Mouse (Mus musculus): ENCODE results near the gene Cops6. TPM values are rescaled to one million over a fixed set of nuclear protein-coding genes. Genes with fewer than 3 reads are reported as not detected.

The Cops6 gene
- polyA plus RNA-seq, 1 experiment, result 186 TPM

GRCm38 (mm10) chr5:138165594-138165993, 4.7 kb downstream of the Cops6 start:
- TF ChIP-seq MYOD1 (IDR thresholded peaks at IDR 0.05; ENCODE audit: control insufficient read depth in 1 of 3, insufficient read length in 2 of 3, low read depth in 2 of 3), result no peak
- TF ChIP-seq MYOG (IDR thresholded peaks at IDR 0.05; ENCODE audit: control insufficient read depth in 1 of 3, insufficient read depth in 1 of 3, insufficient read length in 2 of 3, low read depth in 2 of 3), result no peak
- no peak for TF ChIP-seq USF1 (IDR thresholded peaks at IDR 0.05; ENCODE audit: low read depth)
- TF ChIP-seq MAX (IDR thresholded peaks at IDR 0.05; ENCODE audit: low read depth), result no peak
- TF ChIP-seq TCF12 (IDR thresholded peaks at IDR 0.05; ENCODE audit: insufficient read depth, poor library complexity, severe bottlenecking), result no peak
- no peak for TF ChIP-seq REST (IDR thresholded peaks at IDR 0.05; ENCODE audit: insufficient read depth, insufficient read length)
- peak; percentile 48 for TF ChIP-seq POLR2AphosphoS2 (IDR thresholded peaks at IDR 0.05; ENCODE audit: insufficient read length, low read depth)
- peak; percentile 19 for TF ChIP-seq POLR2A (IDR thresholded peaks at IDR 0.05; ENCODE audit: insufficient read length, low read depth)
- Histone ChIP-seq H3K27me3 (ENCODE audit: control insufficient read depth, insufficient read depth, insufficient read length) (no peaks in the 10 kb centered on the region), H3K36me3 (ENCODE audit: control insufficient read depth, insufficient read depth) (peaks cover 30% of the 10 kb centered on the region), H3ac (ENCODE audit: control insufficient read depth, insufficient read length) (no peak overlapping the region), H3K4me2 (ENCODE audit: low read depth) (no peak overlapping the region), H3K79me2 (ENCODE audit: control insufficient read depth, insufficient read depth) (peaks cover 35% of the 10 kb centered on the region), H3K4me3 (no peak overlapping the region)

- Histone ChIP-seq H3K27me3 (ENCODE audit: control insufficient read depth, insufficient read depth, insufficient read length) (no peaks in the 10 kb centered on the region), H3K79me2 (ENCODE audit: control insufficient read depth, insufficient read depth) (peaks cover 19% of the 10 kb centered on the region), H3K36me3 (ENCODE audit: control insufficient read depth, insufficient read depth) (peaks cover 18% of the 10 kb centered on the region), H3K4me3 (peak overlapping the region; percentile 92), H3K4me2 (ENCODE audit: low read depth) (peak overlapping the region; percentile 94), H3ac (ENCODE audit: control insufficient read depth, insufficient read length) (peak overlapping the region; percentile 34)
- TF ChIP-seq MAX (IDR thresholded peaks at IDR 0.05; ENCODE audit: low read depth) (peak; percentile 96), POLR2AphosphoS2 (IDR thresholded peaks at IDR 0.05; ENCODE audit: insufficient read length, low read depth) (peak; percentile 54), REST (IDR thresholded peaks at IDR 0.05; ENCODE audit: insufficient read depth, insufficient read length) (no peak), POLR2A (IDR thresholded peaks at IDR 0.05; ENCODE audit: insufficient read length, low read depth) (peak; percentile 57), SRF (IDR thresholded peaks at IDR 0.05; ENCODE audit: control insufficient read depth, insufficient read length, low read depth) (peak; percentile 59), E2F4 (IDR thresholded peaks at IDR 0.05; ENCODE audit: insufficient read depth) (peak; percentile 66), TCF12 (IDR thresholded peaks at IDR 0.05; ENCODE audit: insufficient read depth, poor library complexity, severe bottlenecking) (no peak), MYOG (IDR thresholded peaks at IDR 0.05; ENCODE audit: control insufficient read depth in 1 of 3, insufficient read depth in 1 of 3, insufficient read length in 2 of 3, low read depth in 2 of 3) (peak in 1 of 3 experiments; percentile 33), CEBPB (IDR thresholded peaks at IDR 0.05; ENCODE audit: insufficient read depth, poor library complexity, severe bottlenecking) (no peak), MYOD1 (IDR thresholded peaks at IDR 0.05; ENCODE audit: control insufficient read depth in 1 of 3, insufficient read length in 2 of 3, low read depth in 2 of 3) (peak in 1 of 3 experiments; percentile 20), TCF3 (IDR thresholded peaks at IDR 0.05; ENCODE audit: insufficient read length, low read depth) (no peak), USF1 (IDR thresholded peaks at IDR 0.05; ENCODE audit: low read depth) (peak; percentile 24)
Measured at GRCm38 (mm10) chr5:138170936-138171561, 10.2 kb downstream of the Cops6 start.

DNA sequence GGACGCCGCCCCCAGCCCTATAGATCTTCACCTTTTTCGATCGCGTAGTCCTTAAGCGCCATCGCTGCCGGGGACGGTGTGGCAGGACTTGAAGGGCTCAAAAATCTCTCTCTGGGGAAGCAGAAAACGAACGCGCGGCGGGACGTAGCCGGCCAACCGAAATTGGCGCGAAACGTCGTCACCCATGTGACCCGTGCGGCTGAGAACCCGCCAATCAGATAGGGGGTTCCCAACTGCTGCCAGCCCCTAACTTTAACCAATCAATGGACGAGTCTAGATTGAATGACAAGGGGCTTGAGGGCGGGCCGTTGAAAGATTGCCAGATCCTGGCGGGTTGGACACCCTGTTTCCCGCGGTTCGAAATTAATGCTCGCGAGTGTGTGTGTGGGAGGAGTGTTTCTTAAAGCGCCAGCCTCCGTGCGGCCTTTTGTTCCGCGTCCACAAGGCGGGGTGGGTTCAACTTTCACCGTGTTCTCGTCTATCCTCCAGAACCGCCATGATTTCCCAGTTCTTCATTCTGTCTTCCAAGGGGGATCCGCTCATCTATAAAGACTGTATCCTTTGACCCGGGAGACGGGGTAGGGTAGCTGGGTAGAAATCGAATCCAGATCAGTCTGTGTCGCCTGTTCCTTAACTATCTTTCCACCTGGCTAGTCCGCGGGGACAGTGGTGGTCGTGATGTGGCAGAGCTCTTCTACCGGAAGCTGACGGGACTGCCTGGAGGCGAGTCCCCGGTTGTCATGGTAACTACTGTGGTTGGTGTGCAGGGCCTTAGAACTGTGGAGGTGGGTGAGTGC, 11.0 kb downstream of the Cops6 start, which contains the start of the genes Ap4m1 and Mcm7:
Ap4m1 (plus strand) TSS at position 308 of the 797 bp plus-strand sequence.
Mcm7 (minus strand) TSS at position 728 of the 797 bp plus-strand sequence.
- Histone ChIP-seq H3ac (ENCODE audit: control insufficient read depth, insufficient read length) (peak within 1 kb of the TSS; percentile 34), H3K4me3 (peak within 1 kb of the TSS; percentile 92), H3K79me2 (ENCODE audit: control insufficient read depth, insufficient read depth) (peaks cover 19% of the 10 kb centered on the region), H3K36me3 (ENCODE audit: control insufficient read depth, insufficient read depth) (peaks cover 13% of the 10 kb centered on the region), H3K4me2 (ENCODE audit: low read depth) (peak within 1 kb of the TSS; percentile 94), H3K27me3 (ENCODE audit: control insufficient read depth, insufficient read depth, insufficient read length) (no peaks in the 10 kb centered on the region)
- TF ChIP-seq POLR2AphosphoS2 (IDR thresholded peaks at IDR 0.05; ENCODE audit: insufficient read length, low read depth), result no peak
- TF ChIP-seq USF1 (IDR thresholded peaks at IDR 0.05; ENCODE audit: low read depth), result peak; percentile 91
- no peak for TF ChIP-seq MYOD1 (IDR thresholded peaks at IDR 0.05; ENCODE audit: control insufficient read depth in 1 of 3, insufficient read length in 2 of 3, low read depth in 2 of 3)
- TF ChIP-seq E2F4 (IDR thresholded peaks at IDR 0.05; ENCODE audit: insufficient read depth), result peak; percentile 42
- TF ChIP-seq SRF (IDR thresholded peaks at IDR 0.05; ENCODE audit: control insufficient read depth, insufficient read length, low read depth), result peak; percentile 9
- peak; percentile 39 for TF ChIP-seq POLR2A (IDR thresholded peaks at IDR 0.05; ENCODE audit: insufficient read length, low read depth)
- TF ChIP-seq TCF12 (IDR thresholded peaks at IDR 0.05; ENCODE audit: insufficient read depth, poor library complexity, severe bottlenecking), result no peak

GRCm38 (mm10) chr5:138173217-138173616, 12.3 kb downstream of the Cops6 start:
- TF ChIP-seq E2F4 (IDR thresholded peaks at IDR 0.05; ENCODE audit: insufficient read depth) (no peak), TCF3 (IDR thresholded peaks at IDR 0.05; ENCODE audit: insufficient read length, low read depth) (no peak), POLR2AphosphoS2 (IDR thresholded peaks at IDR 0.05; ENCODE audit: insufficient read length, low read depth) (no peak), CEBPB (IDR thresholded peaks at IDR 0.05; ENCODE audit: insufficient read depth, poor library complexity, severe bottlenecking) (no peak), SRF (IDR thresholded peaks at IDR 0.05; ENCODE audit: control insufficient read depth, insufficient read length, low read depth) (no peak), POLR2A (IDR thresholded peaks at IDR 0.05; ENCODE audit: insufficient read length, low read depth) (no peak), MYOG (IDR thresholded peaks at IDR 0.05; ENCODE audit: control insufficient read depth in 1 of 3, insufficient read depth in 1 of 3, insufficient read length in 2 of 3, low read depth in 2 of 3) (peak in 2 of 3 experiments; percentile 15 to 23), USF1 (IDR thresholded peaks at IDR 0.05; ENCODE audit: low read depth) (no peak), MYOD1 (IDR thresholded peaks at IDR 0.05; ENCODE audit: control insufficient read depth in 1 of 3, insufficient read length in 2 of 3, low read depth in 2 of 3) (peak in 1 of 3 experiments; percentile 35), REST (IDR thresholded peaks at IDR 0.05; ENCODE audit: insufficient read depth, insufficient read length) (no peak), TCF12 (IDR thresholded peaks at IDR 0.05; ENCODE audit: insufficient read depth, poor library complexity, severe bottlenecking) (peak; percentile 14), MAX (IDR thresholded peaks at IDR 0.05; ENCODE audit: low read depth) (no peak)
- Histone ChIP-seq H3ac (ENCODE audit: control insufficient read depth, insufficient read length) (no peak overlapping the region), H3K27me3 (ENCODE audit: control insufficient read depth, insufficient read depth, insufficient read length) (no peaks in the 10 kb centered on the region), H3K4me2 (ENCODE audit: low read depth) (peak overlapping the region; percentile 67), H3K4me3 (peak overlapping the region; percentile 92), H3K36me3 (ENCODE audit: control insufficient read depth, insufficient read depth) (peaks cover 14% of the 10 kb centered on the region), H3K79me2 (ENCODE audit: control insufficient read depth, insufficient read depth) (peaks cover 19% of the 10 kb centered on the region)
